Mouse (Mus musculus) heart, adult 2 months (tissue): Measurements from ENCODE around the gene Ets1.

ENCODE experiments used
- CTCF ChIP-seq: fragments of 200-600 bp; IDR thresholded peaks from 2 replicates; pipeline ENCODE4 v1.8.1; 2022; ENCODE audit warnings: antibody characterized with exemption, mild to moderate bottlenecking, moderate library complexity
- EP300 ChIP-seq: fragments of 200-500 bp; IDR thresholded peaks from 2 replicates; pipeline ENCODE4 v1.6.1; 2011; ENCODE audit warnings: low read depth, low read length, control low read depth; ENCODE audit not compliant: insufficient read depth
- POLR2A ChIP-seq: fragments of 200-500 bp; IDR thresholded peaks from 2 replicates; pipeline ENCODE4 v1.6.1; 2011; ENCODE audit warnings: mild to moderate bottlenecking, low read depth, low read length, control low read depth; ENCODE audit not compliant: insufficient read depth

DNA sequence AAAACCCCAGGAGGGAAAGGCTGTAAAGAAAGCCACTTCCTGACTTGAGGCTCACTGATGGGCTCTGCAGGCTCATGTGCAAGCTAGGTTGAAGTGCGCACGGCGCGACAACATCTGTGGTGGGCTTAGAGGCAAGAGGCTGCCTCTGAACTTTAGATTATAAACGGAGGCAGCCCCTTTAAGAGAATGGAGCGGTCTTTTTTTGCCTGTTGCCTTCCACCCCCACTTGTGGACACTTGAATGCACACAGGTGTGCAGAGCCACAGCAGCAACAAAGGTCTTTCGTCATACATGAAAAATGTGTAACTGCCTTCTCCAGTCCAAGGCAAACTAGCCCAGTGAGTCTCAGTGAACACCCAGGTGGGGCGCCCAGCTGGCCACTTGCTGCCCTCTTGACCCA is 110.0 kb downstream of the Ets1 start:
- TF ChIP-seq CTCF (no peak), EP300 (no peak), POLR2A (no peak)
